Mouse (Mus musculus): ENCODE data around the gene Spop. TPM values are rescaled to one million over a fixed set of nuclear protein-coding genes. Genes with fewer than 3 reads are reported as not detected.

Spop gene
- total and polyA plus RNA-seq, 3 experiments, result 28.8 to 70.5 (median 29.2) TPM

- DNase-seq (ENCODE audit: low spot score) (no peak), ATAC-seq (ENCODE audit: extremely low read depth, insufficient number of reproducible peaks, low FRiP score, poor library complexity, severe bottlenecking) (no peak)
- no peak for TF ChIP-seq GATA1 (IDR thresholded peaks at IDR 0.05; ENCODE audit: borderline replicate concordance, low read length)
- TF ChIP-seq TAL1 (conservative IDR thresholded peaks at IDR 0.05; ENCODE audit: low read depth, low read length), result no peak
- TF ChIP-seq GATA2 (IDR thresholded peaks at IDR 0.05; ENCODE audit: borderline replicate concordance, low read depth, low read length), result no peak
- no peak for TF ChIP-seq POLR2AphosphoS5 (IDR thresholded peaks at IDR 0.05; ENCODE audit: insufficient replicate concordance, low read depth, low read length)
- no peak for TF ChIP-seq CTCF (IDR thresholded peaks at IDR 0.05; ENCODE audit: low read depth, low read length)
- H3K27me3 ChIP-seq (ENCODE audit: insufficient read depth, low read length), result no peaks in the 10 kb centered on the region
- no peaks in the 10 kb centered on the region for H3K4me1 ChIP-seq (ENCODE audit: insufficient read depth, low read depth, low read length)
- peaks cover 88% of the 10 kb centered on the region for H3K36me3 ChIP-seq (replicated peaks)
- H3K4me3 ChIP-seq (ENCODE audit: low read depth, low read length), result no peak overlapping the region
- H3K9me3 ChIP-seq (replicated peaks), result no peaks in the 10 kb centered on the region
Measured at GRCm38 (mm10) chr11:95492256-95492655, 78.4 kb downstream of the Spop start.

GRCm38 (mm10) chr11:95493010-95493409 lies 79.1 kb downstream of the Spop start:
- H3K4me1 ChIP-seq (ENCODE audit: insufficient read depth, low read depth, low read length), result no peaks in the 10 kb centered on the region
- H3K4me3 ChIP-seq (ENCODE audit: low read depth, low read length), result no peak overlapping the region
- H3K9me3 ChIP-seq (replicated peaks), result no peaks in the 10 kb centered on the region
- DNase-seq (ENCODE audit: low spot score), result no peak
- H3K27me3 ChIP-seq (ENCODE audit: insufficient read depth, low read length), result no peaks in the 10 kb centered on the region
- TF ChIP-seq GATA1 (IDR thresholded peaks at IDR 0.05; ENCODE audit: borderline replicate concordance, low read length) (no peak), POLR2AphosphoS5 (IDR thresholded peaks at IDR 0.05; ENCODE audit: insufficient replicate concordance, low read depth, low read length) (no peak), TAL1 (conservative IDR thresholded peaks at IDR 0.05; ENCODE audit: low read depth, low read length) (no peak), CTCF (IDR thresholded peaks at IDR 0.05; ENCODE audit: low read depth, low read length) (no peak), GATA2 (IDR thresholded peaks at IDR 0.05; ENCODE audit: borderline replicate concordance, low read depth, low read length) (no peak)
- H3K36me3 ChIP-seq (replicated peaks), result peaks cover 84% of the 10 kb centered on the region
- no peak for ATAC-seq (ENCODE audit: extremely low read depth, insufficient number of reproducible peaks, low FRiP score, poor library complexity, severe bottlenecking)

GRCm38 (mm10) chr11:95493950-95494349 lies 80.1 kb downstream of the Spop start:
- no peaks in the 10 kb centered on the region for H3K27me3 ChIP-seq (ENCODE audit: insufficient read depth, low read length)
- peaks cover 77% of the 10 kb centered on the region for H3K36me3 ChIP-seq (replicated peaks)
- no peak overlapping the region for H3K4me3 ChIP-seq (ENCODE audit: low read depth, low read length)
- ATAC-seq (ENCODE audit: extremely low read depth, insufficient number of reproducible peaks, low FRiP score, poor library complexity, severe bottlenecking) (no peak), DNase-seq (ENCODE audit: low spot score) (no peak)
- no peaks in the 10 kb centered on the region for H3K4me1 ChIP-seq (ENCODE audit: insufficient read depth, low read depth, low read length)
- TF ChIP-seq POLR2AphosphoS5 (IDR thresholded peaks at IDR 0.05; ENCODE audit: insufficient replicate concordance, low read depth, low read length), result no peak
- TF ChIP-seq GATA1 (IDR thresholded peaks at IDR 0.05; ENCODE audit: borderline replicate concordance, low read length), result no peak
- TF ChIP-seq GATA2 (IDR thresholded peaks at IDR 0.05; ENCODE audit: borderline replicate concordance, low read depth, low read length), result no peak
- TF ChIP-seq TAL1 (conservative IDR thresholded peaks at IDR 0.05; ENCODE audit: low read depth, low read length), result no peak
- no peak for TF ChIP-seq CTCF (IDR thresholded peaks at IDR 0.05; ENCODE audit: low read depth, low read length)
- H3K9me3 ChIP-seq (replicated peaks), result no peaks in the 10 kb centered on the region

GRCm38 (mm10) chr11:95494374-95494773 lies 80.5 kb downstream of the Spop start:
- TF ChIP-seq GATA1 (IDR thresholded peaks at IDR 0.05; ENCODE audit: borderline replicate concordance, low read length), result no peak
- no peak for TF ChIP-seq CTCF (IDR thresholded peaks at IDR 0.05; ENCODE audit: low read depth, low read length)
- no peak for ATAC-seq (ENCODE audit: extremely low read depth, insufficient number of reproducible peaks, low FRiP score, poor library complexity, severe bottlenecking)
- H3K36me3 ChIP-seq (replicated peaks), result peaks cover 72% of the 10 kb centered on the region
- no peak overlapping the region for H3K4me3 ChIP-seq (ENCODE audit: low read depth, low read length)
- no peak for DNase-seq (ENCODE audit: low spot score)
- no peaks in the 10 kb centered on the region for H3K9me3 ChIP-seq (replicated peaks)
- H3K4me1 ChIP-seq (ENCODE audit: insufficient read depth, low read depth, low read length), result no peaks in the 10 kb centered on the region
- no peaks in the 10 kb centered on the region for H3K27me3 ChIP-seq (ENCODE audit: insufficient read depth, low read length)

- no peak overlapping the region for H3K4me3 ChIP-seq (ENCODE audit: low read depth, low read length)
- no peaks in the 10 kb centered on the region for H3K4me1 ChIP-seq (ENCODE audit: insufficient read depth, low read depth, low read length)
- TF ChIP-seq POLR2AphosphoS5 (IDR thresholded peaks at IDR 0.05; ENCODE audit: insufficient replicate concordance, low read depth, low read length), result no peak
- TF ChIP-seq TAL1 (conservative IDR thresholded peaks at IDR 0.05; ENCODE audit: low read depth, low read length), result no peak
- TF ChIP-seq GATA2 (IDR thresholded peaks at IDR 0.05; ENCODE audit: borderline replicate concordance, low read depth, low read length), result no peak
- TF ChIP-seq GATA1 (IDR thresholded peaks at IDR 0.05; ENCODE audit: borderline replicate concordance, low read length), result no peak
- TF ChIP-seq CTCF (IDR thresholded peaks at IDR 0.05; ENCODE audit: low read depth, low read length), result no peak
- H3K36me3 ChIP-seq (replicated peaks), result peaks cover 57% of the 10 kb centered on the region
- no peak for DNase-seq (ENCODE audit: low spot score)
- H3K9me3 ChIP-seq (replicated peaks), result no peaks in the 10 kb centered on the region
- no peak for ATAC-seq (ENCODE audit: extremely low read depth, insufficient number of reproducible peaks, low FRiP score, poor library complexity, severe bottlenecking)
- H3K27me3 ChIP-seq (ENCODE audit: insufficient read depth, low read length), result peaks cover 1% of the 10 kb centered on the region
Measured at GRCm38 (mm10) chr11:95495883-95496282, 82.0 kb downstream of the Spop start.

GRCm38 (mm10) chr11:95497921-95498320 lies 84.0 kb downstream of the Spop start:
- Histone ChIP-seq H3K27me3 (ENCODE audit: insufficient read depth, low read length) (peaks cover 16% of the 10 kb centered on the region), H3K4me1 (ENCODE audit: insufficient read depth, low read depth, low read length) (no peaks in the 10 kb centered on the region), H3K4me3 (ENCODE audit: low read depth, low read length) (no peak overlapping the region), H3K9me3 (replicated peaks) (no peaks in the 10 kb centered on the region), H3K36me3 (replicated peaks) (peaks cover 40% of the 10 kb centered on the region)
- TF ChIP-seq GATA1 (IDR thresholded peaks at IDR 0.05; ENCODE audit: borderline replicate concordance, low read length) (no peak), GATA2 (IDR thresholded peaks at IDR 0.05; ENCODE audit: borderline replicate concordance, low read depth, low read length) (no peak), POLR2AphosphoS5 (IDR thresholded peaks at IDR 0.05; ENCODE audit: insufficient replicate concordance, low read depth, low read length) (no peak), CTCF (IDR thresholded peaks at IDR 0.05; ENCODE audit: low read depth, low read length) (no peak), TAL1 (conservative IDR thresholded peaks at IDR 0.05; ENCODE audit: low read depth, low read length) (no peak)
- DNase-seq (ENCODE audit: low spot score), result no peak
- no peak for ATAC-seq (ENCODE audit: extremely low read depth, insufficient number of reproducible peaks, low FRiP score, poor library complexity, severe bottlenecking)

Data from G1E (cell line).